Mouse (Mus musculus): Measurements from ENCODE around the gene Zeb2.

DNA sequence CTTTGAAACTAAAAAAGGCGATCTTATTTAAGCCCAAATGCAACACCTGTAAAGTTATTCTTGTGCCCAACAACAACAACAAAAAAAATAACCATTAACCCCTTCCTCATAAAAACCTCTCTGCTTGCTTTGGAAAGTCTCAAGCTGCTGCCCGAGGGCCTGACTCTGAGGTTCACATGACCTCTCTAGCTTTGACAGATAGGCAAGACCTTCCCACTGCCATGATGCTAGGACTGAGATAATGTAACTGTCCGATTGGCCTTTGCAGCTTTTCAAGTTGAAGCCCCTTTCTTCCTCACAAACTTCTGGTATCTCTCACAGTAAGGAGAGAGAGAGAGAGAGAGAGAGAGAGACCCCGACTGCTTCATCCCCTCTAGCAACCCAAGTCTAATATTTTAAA lies 16.2 kb downstream of the Zeb2 start:
- TF ChIP-seq GATA1 (IDR thresholded peaks at IDR 0.05; ENCODE audit: borderline replicate concordance, low read length) (no peak), FLI1 (IDR thresholded peaks at IDR 0.05; ENCODE audit: low read length) (no peak)
